Mouse (Mus musculus) stomach, embryonic 14.5 days (tissue): ENCODE results near the gene Pim2. TPM values are rescaled to one million over a fixed set of nuclear protein-coding genes. Genes with fewer than 3 reads are reported as not detected.
"Not testable (repeated sequence)": the region's sequence is repeated elsewhere in the genome, so short reads cannot be mapped to it uniquely, and the experiment has no call there.

Experiments used
- ATAC-seq: fragments of 200-750 bp; cut with Nextera tagmentation; 2 replicates; pipeline ENCODE4 v1.8.0; 2017; ENCODE audit warnings: low read depth, moderate TSS enrichment; ENCODE audit not compliant: insufficient number of reproducible peaks, insufficient read depth, low FRiP score
- H3K27ac ChIP-seq: fragments of 300-500 bp; sonication (generic); 2 replicates; pipeline ENCODE4 v1.5.1; 2014; ENCODE audit warnings: mild to moderate bottlenecking, low read length, moderate library complexity, mixed read lengths
- H3K27me3 ChIP-seq: fragments of 300-500 bp; sonication (generic); 2 replicates; pipeline ENCODE4 v1.6.1; 2014; ENCODE audit warnings: low read length, control low read depth, mixed read lengths; ENCODE audit not compliant: control insufficient read depth, insufficient read depth
- H3K36me3 ChIP-seq: fragments of 300-500 bp; sonication (generic); 2 replicates; pipeline ENCODE4 v1.6.1; 2014; ENCODE audit warnings: mild to moderate bottlenecking, control low read depth, low read length, moderate library complexity, mixed read lengths; ENCODE audit not compliant: control insufficient read depth, insufficient read depth
- H3K4me1 ChIP-seq: fragments of 300-500 bp; sonication (generic); 2 replicates; pipeline ENCODE4 v1.6.1; 2014; ENCODE audit warnings: low read length, control low read depth, mixed read lengths; ENCODE audit not compliant: control insufficient read depth, insufficient read depth
- H3K4me2 ChIP-seq: fragments of 300-500 bp; sonication (generic); replicated peaks from 2 replicates; pipeline ENCODE4 v1.6.1; 2014; ENCODE audit warnings: low read depth, low read length, control low read depth
- H3K4me3 ChIP-seq: fragments of 300-500 bp; sonication (generic); 2 replicates; pipeline ENCODE4 v1.5.1; 2014; ENCODE audit warnings: low read depth, low read length, control low read depth
- H3K9ac ChIP-seq: fragments of 300-500 bp; sonication (generic); replicated peaks from 2 replicates; pipeline ENCODE4 v1.6.1; 2014; ENCODE audit warnings: low read depth, mild to moderate bottlenecking, control low read depth, low read length, moderate library complexity, mixed read lengths
- H3K9me3 ChIP-seq: fragments of 300-500 bp; sonication (generic); 2 replicates; pipeline ENCODE4 v1.6.1; 2016; ENCODE audit warnings: low read depth, low read length, control low read depth; ENCODE audit not compliant: control insufficient read depth
- WGBS: fragments of 180-500 bp; shearing (Covaris S2); extraction: QIAGEN DNeasy Blood & Tissue Kit; methylation state at CpG from one replicate; pipeline ENCODE4 v1.1.7; 2014; 5-methylcytosine and 5-hydroxymethylcytosine counted together
- polyA plus RNA-seq: library from polyadenylated mRNA; unstranded; fragments of >200 nt; fragmentation: Nextera tagmentation; extraction: Ambion mirVana; gene quantifications from 2 replicates; pipeline ENCODE4 v1.2.1, GENCODE M21; 2014

The Pim2 gene
- polyA plus RNA-seq, 1 experiment from 2014 or later = 8.0 TPM

GRCm38 (mm10) chrX:7883841-7884567 lies 5.9 kb downstream of the Pim2 start, which contains the start of gene Slc35a2:
Slc35a2 (plus strand) TSS chrX:7884028.
- ATAC-seq = peak; percentile 92
- H3K9ac ChIP-seq = peak within 1 kb of the TSS; percentile 25
- H3K36me3 ChIP-seq = no peaks in the 10 kb centered on the region

GRCm38 (mm10) chrX:7898211-7898610 lies 20.1 kb downstream of the Pim2 start:
- no peaks in the 10 kb centered on the region for H3K9me3 ChIP-seq
- H3K36me3 ChIP-seq = no peaks in the 10 kb centered on the region; the same call in 1 of the 2 replicates
- H3K27ac ChIP-seq = no peak overlapping the region
- H3K4me2 ChIP-seq = peak overlapping the region; percentile 45
- ATAC-seq = no peak
- H3K27me3 ChIP-seq = no peaks in the 10 kb centered on the region
- 32% methylated on average over 13 of the region's 13 CpGs for WGBS
- peak overlapping the region; percentile 33; the same call in 1 of the 2 replicates for H3K9ac ChIP-seq
- peak overlapping the region; percentile 51 for H3K4me3 ChIP-seq
- no peaks in the 10 kb centered on the region for H3K4me1 ChIP-seq

More at GRCm38 (mm10) chrX:7883841-7884567, 5.9 kb downstream of the Pim2 start, which contains the start of gene Slc35a2:
- Histone ChIP-seq H3K27me3 (no peaks in the 10 kb centered on the region), H3K4me2 (peak within 1 kb of the TSS; percentile 59), H3K9me3 (no peaks in the 10 kb centered on the region), H3K4me1 (no peaks in the 10 kb centered on the region), H3K27ac (peak within 1 kb of the TSS; percentile 67), H3K4me3 (peak within 1 kb of the TSS; percentile 46)
- WGBS = 22% methylated on average over 49 of the region's 49 CpGs

- peak within 1 kb of the TSS; percentile 71; the same call in 1 of the 2 replicates for H3K27ac ChIP-seq
- H3K4me2 ChIP-seq = peak within 1 kb of the TSS; percentile 45
- no peaks in the 10 kb centered on the region for H3K9me3 ChIP-seq
- no peaks in the 10 kb centered on the region; the same call in 1 of the 2 replicates for H3K36me3 ChIP-seq
- H3K27me3 ChIP-seq = no peaks in the 10 kb centered on the region
- H3K9ac ChIP-seq = peak within 1 kb of the TSS; percentile 53
- peak; percentile 99 for ATAC-seq
- WGBS = 13% methylated on average over 62 of the region's 62 CpGs
- H3K4me1 ChIP-seq = no peaks in the 10 kb centered on the region
- peak within 1 kb of the TSS; percentile 51 for H3K4me3 ChIP-seq
These were observed 21.1 kb downstream of the Pim2 start, which contains the start of the genes Pqbp1 and Timm17b for GRCm38 (mm10) chrX:7898880-7899874. Pqbp1 (minus strand) TSS chrX:7899269. Timm17b (plus strand) TSS chrX:7899357.

- 90% methylated on average over 5 of the region's 5 CpGs for WGBS
- no peak overlapping the region for H3K9ac ChIP-seq
- ATAC-seq = no peak
These were observed 26.4 kb downstream of the Pim2 start for GRCm38 (mm10) chrX:7904441-7904840.

GRCm38 (mm10) chrX:7907735-7908134 lies 29.7 kb downstream of the Pim2 start, which contains the start of gene Gm10491:
Gm10491 (minus strand) TSS chrX:7907835.
- ATAC-seq = no peak
- Histone ChIP-seq H3K9me3 (no peaks in the 10 kb centered on the region), H3K9ac (no peak within 1 kb of the TSS), H3K27ac (no peak within 1 kb of the TSS), H3K27me3 (no peaks in the 10 kb centered on the region), H3K36me3 (peaks cover 8% of the 10 kb centered on the region; the same call in 1 of the 2 replicates), H3K4me1 (no peaks in the 10 kb centered on the region), H3K4me2 (no peak within 1 kb of the TSS), H3K4me3 (no peak within 1 kb of the TSS)
- 90% methylated on average over 5 of the region's 5 CpGs for WGBS

More at GRCm38 (mm10) chrX:7904441-7904840, 26.4 kb downstream of the Pim2 start:
- no peaks in the 10 kb centered on the region for H3K9me3 ChIP-seq
- no peaks in the 10 kb centered on the region for H3K27me3 ChIP-seq
- peaks cover 8% of the 10 kb centered on the region; the same call in 1 of the 2 replicates for H3K36me3 ChIP-seq
- H3K4me1 ChIP-seq = no peaks in the 10 kb centered on the region
- no peak overlapping the region for H3K27ac ChIP-seq
- H3K4me3 ChIP-seq = no peak overlapping the region
- no peak overlapping the region for H3K4me2 ChIP-seq

- H3K36me3 ChIP-seq, H3K4me2 ChIP-seq, H3K9me3 ChIP-seq, H3K27me3 ChIP-seq, H3K9ac ChIP-seq, ATAC-seq, H3K4me3 ChIP-seq, H3K27ac ChIP-seq, H3K4me1 ChIP-seq: not testable (repeated sequence)
- WGBS = 90% methylated on average over 4 of the region's 4 CpGs
These were observed 31.2 kb downstream of the Pim2 start, which contains the start of gene Gm10490 for GRCm38 (mm10) chrX:7909242-7909641. Gm10490 (plus strand) TSS chrX:7909542.

GRCm38 (mm10) chrX:7910473-7910872 lies 32.4 kb downstream of the Pim2 start:
- ATAC-seq = no peak
- no peaks in the 10 kb centered on the region for H3K27me3 ChIP-seq
- H3K4me1 ChIP-seq = no peaks in the 10 kb centered on the region
- H3K27ac ChIP-seq = no peak overlapping the region
- H3K4me2 ChIP-seq = no peak overlapping the region
- H3K4me3 ChIP-seq = no peak overlapping the region
- peaks cover 8% of the 10 kb centered on the region; the same call in 1 of the 2 replicates for H3K36me3 ChIP-seq
- no peak overlapping the region for H3K9ac ChIP-seq
- no peaks in the 10 kb centered on the region for H3K9me3 ChIP-seq
- 50% methylated on average over 6 of the region's 6 CpGs for WGBS

- H3K27me3 ChIP-seq, ATAC-seq, H3K4me2 ChIP-seq, H3K27ac ChIP-seq, H3K36me3 ChIP-seq, H3K4me3 ChIP-seq, H3K4me1 ChIP-seq, H3K9ac ChIP-seq, H3K9me3 ChIP-seq: not testable (repeated sequence)
- 41% methylated on average over 3 of the region's 3 CpGs for whole genome bisulfite sequencing
These were observed 37.6 kb downstream of the Pim2 start for GRCm38 (mm10) chrX:7915669-7916068.
